Mouse (Mus musculus): ENCODE data around the gene D930048N14Rik.

The D930048N14Rik gene

DNA sequence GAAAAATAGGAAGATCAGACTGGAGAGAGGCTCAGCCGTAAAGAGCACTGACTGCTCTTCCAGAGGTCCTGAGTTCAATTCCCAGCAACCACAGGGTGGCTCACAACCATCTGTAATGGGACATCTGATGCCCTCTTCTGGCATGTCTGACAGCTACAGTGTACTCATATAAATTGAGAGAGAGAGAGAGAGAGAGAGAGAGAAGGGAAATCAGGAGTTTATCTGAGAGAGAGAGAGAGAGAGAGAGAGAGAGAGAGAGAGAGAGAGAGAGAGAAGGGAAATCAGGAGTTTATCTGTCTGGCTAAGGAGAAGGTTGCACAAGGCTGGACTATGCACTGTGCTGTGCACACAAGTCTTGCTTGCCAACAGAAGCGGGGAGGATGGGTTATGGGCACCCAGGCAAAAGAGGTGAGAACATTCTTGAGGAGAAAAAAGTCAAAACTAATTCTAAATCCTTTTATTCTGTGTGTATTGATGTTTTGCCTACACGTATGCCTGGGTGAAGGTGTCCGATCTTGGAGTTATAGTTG is 2.2 kb downstream of the D930048N14Rik start:
- ChIA-PET CTCF (interaction anchor here in 2 of 4 experiments (0.6 to 1.2 kb wide), 5 partner anchors 17 to 36 kb away, joined by 3 read pairs; no protein-coding TSS in a partner anchor), POLR2A (interaction anchor here in 3 of 4 experiments (0.6 to 13.3 kb wide), 14 partner anchors 9 to 165 kb away, joined by 3 to 252 read pairs (median 6); partner anchors contain the start of genes 0610009B22Rik (in 2 of the 3), Hnrnpab (in 2 of the 3), D930048N14Rik (in 1 of the 3) and N4bp3 (in 1 of the 3))

- ChIA-PET CTCF (interaction anchor here in 3 of 4 experiments (0.6 to 1.4 kb wide), 3 partner anchors 16 to 38 kb away, joined by 3 to 4 read pairs (median 3); no protein-coding TSS in a partner anchor), POLR2A (interaction anchor here in 3 of 4 experiments (0.8 to 13.3 kb wide), 11 partner anchors 8 to 110 kb away, joined by 3 to 252 read pairs (median 6); partner anchors contain the start of genes 0610009B22Rik (in 2 of the 3), Hnrnpab (in 2 of the 3), D930048N14Rik (in 1 of the 3) and N4bp3 (in 1 of the 3))
Measured at GRCm38 (mm10) chr11:51653736-51654135, 3.0 kb downstream of the D930048N14Rik start.

DNA sequence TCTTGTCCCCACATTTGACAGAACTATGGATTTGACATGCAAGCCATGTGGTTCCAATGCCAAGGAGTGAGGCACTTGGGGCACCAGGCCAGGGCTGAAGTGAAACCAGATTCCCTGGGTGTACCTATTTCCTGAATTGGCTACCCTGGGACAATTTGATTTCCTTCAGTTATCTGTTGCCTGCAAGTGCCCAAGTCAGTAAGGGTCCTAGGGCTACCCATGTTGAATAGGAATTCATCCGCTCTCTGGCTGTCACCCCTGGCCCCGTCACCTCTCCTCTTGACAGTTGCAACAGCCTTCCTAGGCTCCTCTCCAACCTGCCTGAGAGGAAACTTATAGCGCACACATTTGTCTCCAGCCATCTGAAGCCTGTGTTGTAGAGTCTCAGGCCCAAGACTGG is 4.1 kb downstream of the D930048N14Rik start:
- ChIA-PET POLR2A (interaction anchor here in 3 of 4 experiments (0.7 to 13.3 kb wide), 9 partner anchors 11 to 63 kb away, joined by 4 to 252 read pairs (median 11); partner anchors contain the start of genes 0610009B22Rik (in 2 of the 3), D930048N14Rik (in 1 of the 3), Hnrnpab (in 1 of the 3) and N4bp3 (in 1 of the 3)), CTCF (interaction anchor here in 2 of 4 experiments (1.2 to 1.4 kb wide), 2 partner anchors 17 to 27 kb away, joined by 3 to 4 read pairs; no protein-coding TSS in a partner anchor)

GRCm38 (mm10) chr11:51656798-51657521 is 6.2 kb downstream of the D930048N14Rik start:
- ChIA-PET POLR2A (interaction anchor here in 3 of 4 experiments (0.7 to 13.3 kb wide), 31 partner anchors 8 to 361 kb away, joined by 3 to 252 read pairs (median 6); partner anchors contain the start of genes 0610009B22Rik (in 3 of the 3), Hnrnpab (in 3 of the 3), D930048N14Rik (in 2 of the 3) and N4bp3 (in 2 of the 3)), CTCF (interaction anchor here in 2 of 4 experiments (0.7 to 1.6 kb wide), 5 partner anchors 21 to 426 kb away, joined by 3 to 9 read pairs (median 5); partner anchors contain the start of gene Rmnd5b (in 1 of the 2))

DNA sequence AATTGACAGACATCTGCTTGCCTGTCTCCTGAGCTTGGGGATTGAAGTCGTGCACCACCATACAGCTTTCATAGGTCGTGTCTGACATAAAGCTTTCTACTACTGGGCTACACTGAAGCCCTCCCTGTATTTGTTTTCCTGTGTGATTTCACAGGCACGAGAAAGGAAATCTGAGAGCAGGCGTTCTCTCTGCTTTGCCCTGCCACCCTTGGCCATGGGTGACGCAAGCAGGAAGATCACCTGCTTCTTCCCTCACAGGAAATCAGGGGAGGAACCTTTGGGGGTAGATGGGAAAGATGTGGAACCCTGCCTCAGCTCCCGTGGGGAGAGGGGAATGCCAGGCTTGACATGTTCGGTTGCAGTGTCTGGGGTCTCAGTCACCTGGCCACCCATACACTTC is 7.5 kb downstream of the D930048N14Rik start:
- ChIA-PET CTCF (interaction anchor here in 2 of 4 experiments (0.6 to 1.6 kb wide), 3 partner anchors 23 to 151 kb away, joined by 3 to 9 read pairs (median 3); no protein-coding TSS in a partner anchor), POLR2A (interaction anchor here (0.5 to 13.3 kb wide), 32 partner anchors 9 to 629 kb away, joined by 3 to 252 read pairs (median 7); partner anchors contain the start of genes Hnrnpab (in 3 of the 4), 0610009B22Rik (in 2 of the 4), D930048N14Rik (in 2 of the 4) and N4bp3 (in 2 of the 4))

GRCm38 (mm10) chr11:51658705-51659104 is 8.0 kb downstream of the D930048N14Rik start:
- ChIA-PET CTCF (interaction anchor here in 3 of 4 experiments (0.6 to 1.6 kb wide), 8 partner anchors 19 to 150 kb away, joined by 3 to 9 read pairs (median 3); no protein-coding TSS in a partner anchor), POLR2A (interaction anchor here (0.5 to 13.3 kb wide), 35 partner anchors 10 to 628 kb away, joined by 3 to 252 read pairs (median 6); partner anchors contain the start of genes Hnrnpab (in 3 of the 4), 0610009B22Rik (in 2 of the 4), D930048N14Rik (in 2 of the 4) and N4bp3 (in 2 of the 4))

DNA sequence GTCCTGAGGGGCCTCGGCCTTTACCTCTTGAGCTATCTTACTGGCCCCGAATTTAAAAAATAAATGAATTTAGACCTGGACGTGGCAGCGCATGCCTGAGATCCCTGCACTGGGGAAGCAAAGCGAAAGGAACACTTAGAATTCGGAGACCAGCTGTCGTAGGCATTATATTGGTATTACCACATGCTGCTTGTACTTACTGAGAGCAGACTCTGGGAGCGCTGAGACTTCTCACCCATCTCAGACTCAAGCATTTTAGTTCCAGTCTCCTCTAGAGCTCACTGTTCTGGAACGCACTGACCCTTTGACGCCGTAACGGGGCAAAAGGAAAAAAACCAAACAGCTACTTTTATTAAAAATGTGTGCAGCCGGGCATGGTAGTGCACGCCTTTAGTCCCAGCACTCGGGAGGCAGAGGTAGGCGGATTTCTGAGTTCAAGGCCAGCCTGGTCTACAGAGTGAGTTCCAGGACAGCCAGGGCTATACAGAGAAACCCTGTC is 11.2 kb downstream of the D930048N14Rik start:
- POLR2A ChIA-PET, result interaction anchor here in 3 of 4 experiments (0.5 to 13.3 kb wide), 39 partner anchors 9 to 154 kb away, joined by 3 to 252 read pairs (median 6); partner anchors contain the start of genes 0610009B22Rik (in 2 of the 3), D930048N14Rik (in 2 of the 3), Hnrnpab (in 2 of the 3) and N4bp3 (in 2 of the 3)

DNA sequence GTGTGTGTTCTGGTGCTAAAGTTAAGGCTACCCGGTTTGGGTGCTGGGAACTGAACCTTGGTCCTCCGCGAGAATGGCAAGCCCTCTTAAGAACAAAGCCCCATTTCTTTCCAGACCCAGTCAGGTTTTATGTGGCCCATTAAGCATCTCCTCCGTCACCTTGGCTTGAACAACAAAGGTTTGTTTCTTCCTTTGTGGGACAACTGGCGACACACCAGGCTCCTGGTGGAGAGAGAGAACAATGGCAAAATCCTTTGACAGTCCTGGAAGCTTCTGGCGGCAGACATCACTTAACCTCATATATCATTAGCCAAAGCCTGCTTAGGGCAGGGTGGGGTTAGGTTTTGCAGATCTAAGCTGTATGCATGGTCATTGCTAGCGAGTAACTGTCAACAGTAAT is 11.9 kb downstream of the D930048N14Rik start:
- POLR2A ChIA-PET, result interaction anchor here in 3 of 4 experiments (0.5 to 13.3 kb wide), 32 partner anchors 9 to 153 kb away, joined by 3 to 252 read pairs (median 8); partner anchors contain the start of genes 0610009B22Rik (in 3 of the 3), D930048N14Rik (in 2 of the 3), Hnrnpab (in 2 of the 3) and N4bp3 (in 2 of the 3)
- CTCF ChIA-PET, result interaction anchor here (0.6 to 1.8 kb wide), 10 partner anchors 13 to 57 kb away, joined by 3 to 9 read pairs (median 3); no protein-coding TSS in a partner anchor

More for the DNA sequence above, 11.2 kb downstream of the D930048N14Rik start:
- CTCF ChIA-PET, result interaction anchor here (0.6 to 1.8 kb wide), 12 partner anchors 12 to 122 kb away, joined by 3 to 9 read pairs (median 4); partner anchors contain the start of genes D930048N14Rik (in 1 of the 4) and N4bp3 (in 1 of the 4)

- ChIA-PET CTCF (interaction anchor here in 1 of 4 experiments (1.5 kb wide), 1 partner anchor 16 kb away, joined by 4 read pairs; no protein-coding TSS in a partner anchor), POLR2A (interaction anchor here in 2 of 4 experiments (1.3 to 13.3 kb wide), 7 partner anchors 8 to 61 kb away, joined by 4 to 252 read pairs (median 95); partner anchors contain the start of genes 0610009B22Rik (in 1 of the 2), D930048N14Rik (in 1 of the 2), Hnrnpab (in 1 of the 2) and N4bp3 (in 1 of the 2))
Measured at GRCm38 (mm10) chr11:51664747-51665146, 14.0 kb downstream of the D930048N14Rik start.

GRCm38 (mm10) chr11:51670846-51671245 is 20.1 kb downstream of the D930048N14Rik start:
- ChIA-PET CTCF (interaction anchor here in 1 of 4 experiments (0.6 kb wide), 1 partner anchor 58 kb away, joined by 4 read pairs; no protein-coding TSS in a partner anchor), POLR2A (interaction anchor here in 2 of 4 experiments (0.7 to 4.1 kb wide), 7 partner anchors 9 to 86 kb away, joined by 3 to 56 read pairs (median 3); partner anchors contain the start of gene Phykpl (in 1 of the 2))

- POLR2A ChIA-PET, result interaction anchor here in 2 of 4 experiments (0.7 to 4.1 kb wide), 11 partner anchors 8 to 86 kb away, joined by 3 to 56 read pairs (median 3); partner anchors contain the start of genes 0610009B22Rik (in 1 of the 2) and Phykpl (in 1 of the 2)
- CTCF ChIA-PET, result interaction anchor here in 1 of 4 experiments (0.6 kb wide), 1 partner anchor 59 kb away, joined by 4 read pairs; no protein-coding TSS in a partner anchor
Measured at GRCm38 (mm10) chr11:51671376-51671775, 20.6 kb downstream of the D930048N14Rik start.

GRCm38 (mm10) chr11:51673291-51673690 is 22.5 kb downstream of the D930048N14Rik start:
- ChIA-PET POLR2A (interaction anchor here (0.6 to 4.1 kb wide), 44 partner anchors 8 to 119 kb away, joined by 3 to 56 read pairs (median 6); partner anchors contain the start of genes Nhp2 (in 3 of the 4), 0610009B22Rik (in 2 of the 4), D930048N14Rik (in 2 of the 4) and Hnrnpab (in 2 of the 4)), CTCF (interaction anchor here in 3 of 4 experiments (0.5 to 1.5 kb wide), 7 partner anchors 8 to 1554 kb away, joined by 3 to 8 read pairs (median 3); no protein-coding TSS in a partner anchor)

- ChIA-PET POLR2A (interaction anchor here in 2 of 4 experiments (0.7 to 6.9 kb wide), 12 partner anchors 11 to 126 kb away, joined by 3 to 51 read pairs (median 8); partner anchors contain the start of genes 0610009B22Rik (in 2 of the 2), Hnrnpab (in 2 of the 2) and Nhp2 (in 1 of the 2)), CTCF (interaction anchor here in 1 of 4 experiments (0.6 kb wide), 1 partner anchor 39 kb away, joined by 3 read pairs; no protein-coding TSS in a partner anchor)
Measured at GRCm38 (mm10) chr11:51675386-51675785, 24.6 kb downstream of the D930048N14Rik start.

GRCm38 (mm10) chr11:51677737-51678418 is 27.1 kb downstream of the D930048N14Rik start:
- POLR2A ChIA-PET, result interaction anchor here (1.0 to 6.9 kb wide), 20 partner anchors 10 to 93 kb away, joined by 3 to 51 read pairs (median 5); partner anchors contain the start of genes 0610009B22Rik (in 4 of the 4), Hnrnpab (in 2 of the 4), Nhp2 (in 2 of the 4) and Phykpl (in 1 of the 4)
- CTCF ChIA-PET, result interaction anchor here in 3 of 4 experiments (0.5 to 1.4 kb wide), 7 partner anchors 10 to 241 kb away, joined by 3 to 9 read pairs (median 3); partner anchors contain the start of gene 0610009B22Rik (in 1 of the 3)

- CTCF ChIA-PET, result interaction anchor here in 1 of 4 experiments (0.7 to 1.7 kb wide), 3 partner anchors 21 to 95 kb away, joined by 3 to 6 read pairs (median 5); partner anchors contain the start of gene Phykpl
- POLR2A ChIA-PET, result interaction anchor here (0.6 to 14.7 kb wide), 11 partner anchors 9 to 77 kb away, joined by 3 to 450 read pairs (median 48); partner anchors contain the start of genes Nhp2 (in 3 of the 4), 0610009B22Rik (in 2 of the 4) and Hnrnpab (in 2 of the 4)
Measured at GRCm38 (mm10) chr11:51679466-51679865, 28.7 kb downstream of the D930048N14Rik start.
